Mouse (Mus musculus) heart, postnatal 0 days (tissue): ENCODE results near the gene Stil. TPM values are rescaled to one million over a fixed set of nuclear protein-coding genes. Genes with fewer than 3 reads are reported as not detected.

Experiments used
- ATAC-seq: fragments of 200-750 bp; cut with Nextera tagmentation; 2 replicates; pipeline ENCODE4 v1.8.0; 2017; ENCODE audit warnings: low read depth, moderate number of reproducible peaks, moderate library complexity; ENCODE audit not compliant: insufficient read depth
- DNase-seq: peaks from one replicate; pipeline ENCODE4 v3.0.0-alpha.2; 2016; ENCODE audit warnings: low spot score
- H3K27ac ChIP-seq: fragments of 300-500 bp; sonication (generic); 2 replicates; pipeline ENCODE4 v1.5.1; 2014; ENCODE audit warnings: low read depth, mild to moderate bottlenecking
- H3K27me3 ChIP-seq: fragments of 300-500 bp; sonication (generic); 2 replicates; pipeline ENCODE4 v1.6.1; 2014; ENCODE audit warnings: low read length, mixed read lengths; ENCODE audit not compliant: control insufficient read depth, insufficient read depth
- H3K36me3 ChIP-seq: fragments of 300-500 bp; sonication (generic); replicated peaks from 2 replicates; pipeline ENCODE4 v1.6.1; 2014; ENCODE audit warnings: low read length, mixed read lengths; ENCODE audit not compliant: control insufficient read depth, insufficient read depth
- H3K4me1 ChIP-seq: fragments of 300-500 bp; sonication (generic); 2 replicates; pipeline ENCODE4 v1.6.1; 2014; ENCODE audit warnings: antibody characterized with exemption; ENCODE audit not compliant: control insufficient read depth, insufficient read depth
- H3K4me2 ChIP-seq: fragments of 300-500 bp; sonication (generic); 2 replicates; pipeline ENCODE4 v1.6.1; 2014; ENCODE audit warnings: low read depth, mild to moderate bottlenecking, low read length, moderate library complexity
- H3K4me3 ChIP-seq: fragments of 300-500 bp; sonication (generic); 2 replicates; pipeline ENCODE4 v1.5.1; 2014; ENCODE audit warnings: low read depth, low read length
- H3K9ac ChIP-seq: fragments of 300-500 bp; sonication (generic); replicated peaks from 2 replicates; pipeline ENCODE4 v1.6.1; 2014; ENCODE audit warnings: low read depth, low read length, mixed read lengths
- H3K9me3 ChIP-seq: fragments of 300-500 bp; sonication (generic); replicated peaks from 2 replicates; pipeline ENCODE4 v1.6.1; 2016; ENCODE audit warnings: low read length; ENCODE audit not compliant: control insufficient read depth
- CTCF ChIP-seq: IDR thresholded peaks from 2 replicates; pipeline ENCODE4 v1.5.1; 2016; ENCODE audit warnings: antibody characterized with exemption, control low read depth, low read depth
- EP300 ChIP-seq: IDR thresholded peaks from 2 replicates; pipeline ENCODE4 v1.6.1; 2016; ENCODE audit warnings: antibody characterized with exemption, low read depth
- WGBS: fragments of 180-500 bp; shearing (Covaris S2); extraction: QIAGEN DNeasy Blood & Tissue Kit; methylation state at CpG from one replicate; pipeline ENCODE4 v1.1.7; 2014; 5-methylcytosine and 5-hydroxymethylcytosine counted together
- polyA plus RNA-seq: library from polyadenylated mRNA; unstranded; fragments of >200 nt; fragmentation: Nextera tagmentation; extraction: Ambion mirVana; gene quantifications from 2 replicates; pipeline ENCODE4 v1.2.1, GENCODE M21; 2015
- total RNA-seq: library from RNA; depleted of rRNA; stranded (reverse); fragments of >200 nt; gene quantifications from 2 replicates; pipeline ENCODE4 v1.2.3, GENCODE M21; 2014; ENCODE audit warnings: low replicate concordance; rRNA removed

Gene Stil
- total and polyA plus RNA-seq, 2 experiments from 2014 or later = 2.0 to 6.1 TPM

GRCm38 (mm10) chr4:115090592-115090991 lies 90.6 kb downstream of the Stil start:
- peaks cover 2% of the 10 kb centered on the region; the same call in 1 of the 2 replicates for H3K4me1 ChIP-seq
- no peak overlapping the region for H3K27ac ChIP-seq
- no peak for ATAC-seq
- peaks cover 32% of the 10 kb centered on the region; the same call in 1 of the 2 replicates for H3K27me3 ChIP-seq
- no peak for TF ChIP-seq CTCF
- no peak for TF ChIP-seq EP300
- DNase-seq = no peak
- 54% methylated on average over 2 of the region's 2 CpGs for WGBS
- H3K4me3 ChIP-seq = no peak overlapping the region
- H3K4me2 ChIP-seq = no peak overlapping the region
- H3K36me3 ChIP-seq = no peaks in the 10 kb centered on the region
- H3K9me3 ChIP-seq = no peaks in the 10 kb centered on the region
- H3K9ac ChIP-seq = no peak overlapping the region

GRCm38 (mm10) chr4:115091806-115092205 lies 91.8 kb downstream of the Stil start:
- H3K27ac ChIP-seq = no peak overlapping the region
- H3K27me3 ChIP-seq = peaks cover 35% of the 10 kb centered on the region; the same call in 1 of the 2 replicates
- WGBS = 74% methylated on average over 3 of the region's 3 CpGs
- TF ChIP-seq CTCF (no peak), EP300 (no peak)
- DNase-seq (no peak), ATAC-seq (no peak)
- H3K4me3 ChIP-seq = no peak overlapping the region
- no peaks in the 10 kb centered on the region for H3K36me3 ChIP-seq
- H3K4me1 ChIP-seq = peaks cover 14% of the 10 kb centered on the region
- no peaks in the 10 kb centered on the region for H3K9me3 ChIP-seq
- no peak overlapping the region for H3K9ac ChIP-seq
- H3K4me2 ChIP-seq = no peak overlapping the region

Other genes starting within 250 kb of the Stil start
- not detected in 2 replicates for gene Gm12830, start 178.4 kb upstream of the Stil start, total RNA-seq
- gene Gm12830, start 178.4 kb upstream of the Stil start, polyA plus RNA-seq = not detected in 2 replicates
- gene Foxd2, start 91.3 kb upstream of the Stil start, total RNA-seq = not detected in 2 replicates
- 0.04 and 0.08 TPM in 2 replicates for gene Foxd2, start 91.3 kb upstream of the Stil start, polyA plus RNA-seq
- not detected in 2 replicates for gene Foxe3, start 74.1 kb upstream of the Stil start, total RNA-seq
- not detected in 2 replicates for gene Foxe3, start 74.1 kb upstream of the Stil start, polyA plus RNA-seq
- 25.0 and 27.4 TPM in 2 replicates for gene Cmpk1, start 12.9 kb upstream of the Stil start, total RNA-seq
- gene Cmpk1, start 12.9 kb upstream of the Stil start, polyA plus RNA-seq = 54.9 and 66.8 TPM in 2 replicates
- gene Tal1, start 56.3 kb downstream of the Stil start, total RNA-seq = 10.1 and 10.7 TPM in 2 replicates
- 0.78 and 0.80 TPM in 2 replicates for gene Tal1, start 56.3 kb downstream of the Stil start, polyA plus RNA-seq
- gene Pdzk1ip1, start 88.5 kb downstream of the Stil start, total RNA-seq = 0.97 and 4.2 TPM in 2 replicates
- 0.90 and 1.0 TPM in 2 replicates for gene Pdzk1ip1, start 88.5 kb downstream of the Stil start, polyA plus RNA-seq
- not detected in 2 replicates for gene Cyp4x1, start 134.1 kb downstream of the Stil start, total RNA-seq
- not detected in 2 replicates for gene Cyp4x1, start 134.1 kb downstream of the Stil start, polyA plus RNA-seq
- not detected in 2 replicates for gene Cyp4a29, start 241.9 kb downstream of the Stil start, total RNA-seq
- gene Cyp4a29, start 241.9 kb downstream of the Stil start, polyA plus RNA-seq = not detected in 2 replicates